Mouse (Mus musculus): Measurements from ENCODE around the gene Gm1553.

The Gm1553 gene

GRCm38 (mm10) chr10:82492518-82492917 is at the start of gene Gm1553:
TSS of gene Gm1553 (minus strand) at chr10:82492618.
- no peak for DNase-seq
